Mouse (Mus musculus): Measurements from ENCODE around the gene Brpf3.
"Not testable (repeated sequence)": the region's sequence is repeated elsewhere in the genome, so short reads cannot be mapped to it uniquely, and the experiment has no call there.

Gene Brpf3

GRCm38 (mm10) chr17:28799291-28800160, 1.4 kb upstream of the Brpf3 start:
- DNase-seq (ENCODE audit: low read depth) = peak; percentile 55

DNA sequence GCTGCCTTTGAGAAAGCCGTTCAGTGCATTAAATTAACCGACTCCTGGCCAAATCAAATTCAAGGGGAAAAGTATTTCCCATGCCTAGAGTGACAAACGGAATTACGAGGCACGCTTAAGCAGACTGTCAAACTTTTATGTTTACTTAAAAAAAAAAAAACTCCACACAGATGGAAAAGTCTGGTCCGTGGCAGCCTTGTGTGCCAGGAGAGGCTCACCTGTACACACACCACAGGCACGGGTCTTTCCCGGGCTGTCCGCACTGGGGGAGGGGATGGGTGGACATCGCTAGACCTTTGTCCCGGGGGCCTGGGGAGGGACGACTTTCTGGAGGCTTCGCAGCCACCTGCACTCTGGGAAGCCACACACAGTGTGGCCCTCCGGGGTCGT, 614 bp upstream of the Brpf3 start:
- DNase-seq (ENCODE audit: low read depth) = no peak

- peak; percentile 99 for DNase-seq (ENCODE audit: low read depth)
Measured at GRCm38 (mm10) chr17:28801474-28802005, 650 bp downstream of the Brpf3 start.

- no peak for DNase-seq (ENCODE audit: low read depth)
Measured at GRCm38 (mm10) chr17:28802006-28802481, 1.2 kb downstream of the Brpf3 start.

GRCm38 (mm10) chr17:28803316-28803715, 2.4 kb downstream of the Brpf3 start:
- no peak for DNase-seq (ENCODE audit: low read depth)

GRCm38 (mm10) chr17:28804973-28805372, 4.1 kb downstream of the Brpf3 start:
- DNase-seq (ENCODE audit: low read depth) = no peak

- DNase-seq (ENCODE audit: low read depth) = no peak
Measured at GRCm38 (mm10) chr17:28806770-28807169, 5.9 kb downstream of the Brpf3 start.

GRCm38 (mm10) chr17:28808714-28809113, 7.8 kb downstream of the Brpf3 start:
- DNase-seq (ENCODE audit: low read depth) = no peak

- no peak for DNase-seq (ENCODE audit: low read depth)
Measured at GRCm38 (mm10) chr17:28809175-28809831, 8.4 kb downstream of the Brpf3 start.

GRCm38 (mm10) chr17:28812345-28812744, 11.5 kb downstream of the Brpf3 start:
- no peak for DNase-seq (ENCODE audit: low read depth)

DNA sequence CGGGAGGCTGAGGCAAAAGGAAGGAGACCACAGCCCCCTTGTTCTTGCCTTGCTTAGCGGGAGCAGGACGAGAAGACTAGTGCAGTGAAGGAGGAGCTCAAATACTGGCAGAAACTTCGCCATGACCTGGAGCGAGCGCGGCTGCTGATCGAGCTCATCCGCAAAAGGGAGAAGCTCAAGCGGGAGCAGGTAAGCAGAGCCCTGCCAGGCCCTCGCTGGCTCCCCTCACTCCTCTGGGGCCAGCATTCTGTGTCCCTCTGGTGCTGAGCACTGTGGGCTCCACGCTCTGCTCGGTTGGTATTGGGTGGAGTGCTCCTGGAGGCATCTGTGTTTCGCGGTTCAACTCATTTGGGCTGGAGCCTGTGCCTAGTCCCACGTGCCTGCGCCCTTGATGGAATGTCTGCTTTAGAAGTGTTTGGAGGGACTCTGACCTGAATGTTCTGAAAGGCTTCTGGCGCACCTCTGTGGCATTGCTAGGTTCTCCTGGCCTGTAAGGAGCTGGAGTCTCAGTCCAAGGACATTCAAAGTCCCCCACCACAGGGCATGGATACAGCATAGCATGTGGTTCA, 13.7 kb downstream of the Brpf3 start:
- DNase-seq (ENCODE audit: low read depth) = no peak

- no peak for DNase-seq (ENCODE audit: low read depth)
Measured at GRCm38 (mm10) chr17:28815384-28816004, 14.6 kb downstream of the Brpf3 start.

DNA sequence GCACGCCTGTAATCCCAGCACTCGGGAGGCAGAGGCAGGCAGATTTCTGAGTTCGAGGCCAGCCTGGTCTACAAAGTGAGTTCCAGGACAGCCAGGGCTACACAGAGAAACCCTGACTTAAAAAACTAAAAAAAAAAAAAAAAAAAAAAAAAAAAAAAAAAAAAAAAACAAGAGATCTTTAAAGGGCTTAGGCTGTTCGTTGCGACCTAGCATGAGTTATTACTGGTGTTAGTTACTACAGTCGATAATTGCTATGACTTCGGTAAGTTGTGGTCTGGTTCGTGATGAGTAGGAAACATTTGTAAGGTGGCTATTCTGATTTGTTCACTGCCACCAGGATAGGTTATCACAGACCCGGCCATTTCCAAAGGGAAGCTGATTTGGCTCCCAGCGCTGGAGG, 15.4 kb downstream of the Brpf3 start:
- DNase-seq (ENCODE audit: low read depth) = not testable (repeated sequence)

GRCm38 (mm10) chr17:28816875-28817811, 16.3 kb downstream of the Brpf3 start:
- no peak for DNase-seq (ENCODE audit: low read depth)

GRCm38 (mm10) chr17:28820189-28820588, 19.3 kb downstream of the Brpf3 start:
- no peak for DNase-seq (ENCODE audit: low read depth)

- DNase-seq (ENCODE audit: low read depth) = no peak
Measured at GRCm38 (mm10) chr17:28823004-28823745, 22.3 kb downstream of the Brpf3 start.

DNA sequence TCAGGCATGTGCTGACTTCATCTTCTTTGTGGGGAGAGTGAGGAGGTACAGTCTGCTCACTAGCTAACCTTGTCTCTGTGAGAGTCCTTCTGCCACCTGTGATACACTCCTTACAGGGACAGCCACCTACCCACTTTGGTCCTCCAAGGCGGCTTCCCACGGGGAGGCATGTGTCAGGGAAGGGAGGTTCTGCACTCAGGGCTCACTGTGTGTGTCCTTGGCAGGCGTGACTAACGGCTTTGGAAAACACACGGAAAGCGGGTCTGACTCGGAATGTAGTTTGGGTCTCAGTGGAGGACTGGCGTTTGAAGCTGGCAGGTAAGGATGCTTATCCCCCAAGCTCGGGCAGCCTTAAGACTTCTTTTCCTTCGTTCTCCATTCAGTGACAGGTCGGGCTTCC, 22.9 kb downstream of the Brpf3 start:
- DNase-seq (ENCODE audit: low read depth) = no peak

DNA sequence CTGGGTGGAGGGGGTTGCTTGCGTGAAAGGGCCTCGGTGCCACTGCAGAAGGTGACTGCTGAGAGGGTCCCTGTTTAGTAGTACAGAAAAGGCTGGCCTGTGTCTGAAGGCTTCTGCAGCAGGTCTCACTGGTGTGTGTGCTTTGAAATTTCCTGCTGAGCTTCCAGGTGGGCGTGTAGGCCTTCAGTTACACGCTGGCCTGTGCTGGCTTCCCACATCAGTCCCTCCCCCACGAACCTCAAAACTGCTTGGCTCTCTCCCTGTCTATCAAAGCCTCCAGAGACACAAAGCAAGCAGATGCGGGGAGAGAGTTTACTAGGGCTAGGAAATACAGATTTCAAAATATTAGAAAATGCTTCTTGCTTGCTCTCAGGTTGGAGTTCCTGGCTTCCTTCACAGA, 24.0 kb downstream of the Brpf3 start:
- no peak for DNase-seq (ENCODE audit: low read depth)

- DNase-seq (ENCODE audit: low read depth) = no peak
Measured at GRCm38 (mm10) chr17:28825359-28826041, 24.6 kb downstream of the Brpf3 start.
